Comparison of ENCODE assay signal across 15 mouse cellular contexts in the genomic region with DNA sequence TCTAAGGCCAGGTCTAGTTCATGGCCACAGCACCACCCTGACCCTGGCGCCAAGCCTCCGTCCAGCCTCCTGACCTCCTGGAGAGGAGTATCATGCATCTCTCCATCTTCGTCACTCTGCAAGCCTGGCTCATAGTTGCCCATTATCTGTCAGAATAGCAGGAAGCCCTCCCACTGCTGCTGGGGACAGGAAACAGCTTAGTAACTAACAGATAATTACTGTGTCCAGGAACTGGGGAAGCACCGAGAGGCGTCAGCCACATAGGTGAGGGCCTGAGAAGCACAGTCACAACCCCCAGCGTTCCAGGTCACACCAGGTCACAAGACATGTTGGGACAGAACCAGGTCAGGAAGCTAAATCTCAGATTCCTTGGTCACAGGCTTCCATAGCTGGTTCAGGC. TPM values are rescaled to one million over a fixed set of nuclear protein-coding genes. Genes with fewer than 3 reads are reported as not detected.
DNase-seq lines count a peak whose midpoint lies in the region; ATAC-seq and TF ChIP-seq lines count a peak whose summit lies in the region.
"Had no signal": no experiment of that assay in that cellular context is flagged by ENCODE, and none has a peak within 500 bp of the region (broad histone marks: within the 10 kb centered on the region; RNA-seq: fewer than 3 reads in every experiment).

No protein-coding gene starts in this region.

- WGBS in heart, embryonic 16.5 days = 38% methylated on average over 6 of the region's 6 CpGs
- 47% methylated on average over 6 of the region's 6 CpGs for WGBS in spleen, adult 2 months
- 19% methylated on average over 6 of the region's 6 CpGs for WGBS in liver, embryonic 15.5 days (ENCODE audit: insufficient replicate concordance)

- intact Hi-C loops in heart, postnatal 36 days (cut with DNase I) = no loop called here

- DNase-seq in heart, postnatal 36 days = no peak
- DNase-seq in spleen, adult 2 months (ENCODE audit: low read depth in 1 of 2, low spot score in 2 of 2) = no peak
- DNase-seq in spleen, postnatal 36 days (ENCODE audit: low spot score in 2 of 2) = no peak
- no peak for DNase-seq in layer of hippocampus, adult 11-12 months (ENCODE audit: low spot score)
- DNase-seq in spleen, postnatal 4 days (ENCODE audit: low spot score in 2 of 2) = no peak
- DNase-seq: cerebellum, adult 11 months; forebrain, postnatal 0 days; heart, postnatal 4 days had no signal

- H3K9ac ChIP-seq in heart, embryonic 16.5 days (ENCODE audit: low read length) = no peak overlapping the region
- H3K9ac ChIP-seq in liver, embryonic 15.5 days = no peak overlapping the region
- H3K9ac ChIP-seq: forebrain, postnatal 0 days; limb, embryonic 15.5 days; neural tube, embryonic 12.5 days had no signal

- H3K4me3 ChIP-seq in heart, embryonic 16.5 days (ENCODE audit: low read length) = no peak overlapping the region
- no peak overlapping the region for H3K4me3 ChIP-seq in spleen, adult 2 months (ENCODE audit: extremely low read depth, insufficient read depth, insufficient read length)
- H3K4me3 ChIP-seq in liver, embryonic 15.5 days (replicated peaks) = no peak overlapping the region
- H3K4me3 ChIP-seq: layer of hippocampus, adult 2 months; limb, embryonic 15.5 days; neural tube, embryonic 12.5 days had no signal

- H3K27me3 ChIP-seq in heart, embryonic 16.5 days (ENCODE audit: control insufficient read depth, insufficient read depth, low read length) = peaks cover 10% of the 10 kb centered on the region
- no peaks in the 10 kb centered on the region for H3K27me3 ChIP-seq in spleen, adult 2 months (ENCODE audit: control insufficient read depth, insufficient read depth, low read length)
- peaks cover 11% of the 10 kb centered on the region for H3K27me3 ChIP-seq in liver, embryonic 15.5 days

- H3K4me1 ChIP-seq in heart, embryonic 16.5 days (ENCODE audit: control insufficient read depth, insufficient read depth, low read length) = peaks cover 7% of the 10 kb centered on the region
- H3K4me1 ChIP-seq in spleen, adult 2 months (ENCODE audit: control insufficient read depth, insufficient read depth, insufficient read length) = peaks cover 13% of the 10 kb centered on the region
- H3K4me1 ChIP-seq in liver, embryonic 15.5 days (replicated peaks) = peaks cover 6% of the 10 kb centered on the region
- H3K4me1 ChIP-seq: neural tube, embryonic 12.5 days had no signal

- H3K4me2 ChIP-seq in heart, embryonic 16.5 days (ENCODE audit: low read depth, low read length) = no peak overlapping the region
- no peak overlapping the region for H3K4me2 ChIP-seq in liver, embryonic 15.5 days
- H3K4me2 ChIP-seq: limb, embryonic 15.5 days; neural tube, embryonic 12.5 days had no signal

- no peaks in the 10 kb centered on the region for H3K36me3 ChIP-seq in heart, embryonic 16.5 days (ENCODE audit: control insufficient read depth, insufficient read depth)
- H3K36me3 ChIP-seq in spleen, adult 2 months (ENCODE audit: control insufficient read depth, insufficient read depth, low read length) = no peaks in the 10 kb centered on the region
- H3K36me3 ChIP-seq in liver, embryonic 15.5 days (replicated peaks) = no peaks in the 10 kb centered on the region
- H3K36me3 ChIP-seq: limb, embryonic 15.5 days; neural tube, embryonic 12.5 days had no signal

- TF ChIP-seq POLR2A in spleen, adult 2 months (IDR thresholded peaks at IDR 0.05; ENCODE audit: low read depth, low read length) = no peak

- 0 out of 2 replicates have a peak, but pooled peaks have one; percentile 4 for ATAC-seq in heart, embryonic 16.5 days (replicated peaks; ENCODE audit: extremely low read depth, insufficient read depth, low FRiP score)
- peak; percentile 41; the same call in 1 of the 2 replicates for ATAC-seq in liver, embryonic 15.5 days (ENCODE audit: insufficient read depth)
- ATAC-seq in megakaryocyte progenitor cell, adult 5-6 weeks (replicated peaks; ENCODE audit: poor library complexity) = peak; percentile 43
- ATAC-seq: forebrain, postnatal 0 days; midbrain, embryonic 16.5 days had no signal

- TF ChIP-seq CTCF in spleen, adult 2 months (IDR thresholded peaks at IDR 0.05; ENCODE audit: extremely low read depth, insufficient read depth, insufficient read length, insufficient replicate concordance) = no peak

- H3K27ac ChIP-seq in heart, embryonic 16.5 days (ENCODE audit: low read length) = no peak overlapping the region
- H3K27ac ChIP-seq in spleen, adult 2 months (ENCODE audit: insufficient read depth, low read length) = 0 out of 2 replicates have a peak overlapping the region, but pooled peaks have one; percentile 6
- H3K27ac ChIP-seq in liver, embryonic 15.5 days (replicated peaks) = no peak overlapping the region
- H3K27ac ChIP-seq: layer of hippocampus, adult 2 months; limb, embryonic 15.5 days; neural tube, embryonic 12.5 days had no signal

- no peaks in the 10 kb centered on the region for H3K9me3 ChIP-seq in heart, embryonic 16.5 days (replicated peaks; ENCODE audit: control insufficient read depth, low read length)
- H3K9me3 ChIP-seq in liver, embryonic 15.5 days (replicated peaks) = no peaks in the 10 kb centered on the region
- H3K9me3 ChIP-seq: limb, embryonic 15.5 days; neural tube, embryonic 12.5 days had no signal

RNA-seq across cellular contexts. Expression of a gene that starts 6.7 kb away (rescaled TPM):
- 5.9 and 10.9 TPM in 2 replicates for polyA plus RNA-seq in heart, embryonic 16.5 days (2015; fragmentation: Nextera tagmentation; extraction: Ambion mirVana)
- total RNA-seq in heart, postnatal 36 days (2021) = under 1 TPM; 0.60 to 0.64 TPM
- polyA plus RNA-seq in spleen, adult 2 months (2012; rRNA removed) = 4.3 and 4.5 TPM in 2 replicates
- polyA plus RNA-seq in liver, embryonic 15.5 days (2015; fragmentation: Nextera tagmentation; extraction: Ambion mirVana) = 3.5 TPM in 2 replicates
- 13.4 TPM in 2 replicates for total RNA-seq in megakaryocyte progenitor cell, adult 5-6 weeks (2015)
- 17.5 and 20.2 TPM in 2 replicates for total RNA-seq in megakaryocyte progenitor cell, adult 5-6 weeks (2017)
